Mouse (Mus musculus): ENCODE results near the gene Cyb5d1. TPM values are rescaled to one million over a fixed set of nuclear protein-coding genes. Genes with fewer than 3 reads are reported as not detected.

Gene Cyb5d1
- total RNA-seq, 4 experiments from 2014 or later: 33.3 to 39.8 (median 36.9) TPM

DNA sequence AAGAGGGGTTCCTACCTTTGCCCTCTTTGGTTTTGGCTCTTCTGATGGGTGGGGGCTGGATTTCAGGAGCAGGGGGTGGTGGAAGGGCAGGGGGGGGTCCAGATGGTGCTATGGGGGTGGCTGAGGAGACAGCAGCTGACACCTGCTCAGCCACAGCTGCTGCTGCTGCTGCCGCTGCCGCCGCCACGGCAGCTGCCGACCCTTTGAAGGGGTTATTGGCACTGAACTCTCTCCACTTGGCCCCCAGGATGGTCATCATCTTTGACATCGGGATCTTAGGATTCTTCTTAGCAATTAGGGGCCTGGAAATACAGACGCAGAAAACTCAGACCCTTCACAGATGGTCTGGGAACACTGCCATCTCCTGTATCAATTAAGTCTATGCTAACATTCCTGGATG, 33.4 kb downstream of the Cyb5d1 start:
- DNase-seq (ENCODE audit: low spot score): no peak

DNA sequence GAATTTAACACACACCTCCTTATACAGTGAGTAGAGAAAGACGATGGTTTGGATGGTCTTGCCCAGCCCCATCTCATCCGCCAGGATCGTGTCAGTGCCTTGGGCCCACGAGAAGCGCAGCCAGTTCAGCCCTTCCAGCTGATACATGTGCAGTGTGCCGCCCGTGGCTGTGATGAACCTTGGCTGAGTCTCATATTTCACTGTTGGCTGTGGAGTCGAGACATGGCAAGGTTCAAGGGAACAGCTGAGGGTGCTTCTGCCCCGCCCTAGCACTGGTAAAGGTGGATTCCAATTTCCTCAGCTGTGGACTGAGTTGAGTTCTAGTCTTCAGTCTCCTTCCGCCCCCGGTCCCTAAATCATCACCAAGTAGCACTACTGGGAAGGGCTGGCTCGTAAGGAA, 37.7 kb downstream of the Cyb5d1 start:
- no peak for DNase-seq (ENCODE audit: low spot score)

DNA sequence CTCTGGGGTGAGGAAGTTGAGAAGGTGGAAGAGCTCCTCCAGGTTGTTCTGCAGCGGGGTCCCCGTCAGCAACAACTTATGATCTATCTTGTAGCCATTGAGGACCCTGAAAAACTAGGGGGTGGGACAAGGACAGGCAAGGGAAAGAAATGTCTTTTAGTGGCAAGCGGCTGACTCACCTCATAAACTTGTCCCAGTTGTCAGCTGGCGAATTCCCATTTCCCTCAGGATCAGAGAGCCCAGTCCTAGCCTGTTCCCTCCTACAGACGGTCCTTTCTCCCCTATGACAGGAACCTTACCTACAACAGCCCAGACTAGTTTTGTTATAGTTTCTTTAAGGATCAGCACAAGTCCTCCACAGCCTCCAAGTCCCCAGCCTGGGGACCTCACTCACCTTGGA, 38.9 kb downstream of the Cyb5d1 start:
- no peak for DNase-seq (ENCODE audit: low spot score)

DNA sequence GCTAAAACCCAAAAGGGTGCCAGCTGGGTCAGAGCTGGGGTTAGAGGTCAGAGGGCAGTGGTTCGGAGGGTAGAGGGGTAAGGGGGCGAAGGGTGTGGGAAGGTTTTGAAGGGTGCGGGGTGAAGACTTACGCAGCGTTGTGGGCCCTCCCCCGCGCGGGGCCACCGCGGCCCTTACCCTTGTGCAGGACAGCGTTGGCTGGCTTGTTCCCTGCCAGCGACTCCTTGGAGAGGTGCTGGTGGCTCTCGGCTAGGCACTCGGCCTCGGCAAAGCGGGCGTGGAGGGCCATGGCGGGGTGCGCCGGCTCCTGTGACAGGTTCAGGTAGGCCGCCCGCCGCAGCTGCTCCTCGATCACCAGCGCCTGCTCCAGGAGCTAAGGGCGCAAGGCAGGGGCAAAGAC, 49.0 kb downstream of the Cyb5d1 start:
- DNase-seq (ENCODE audit: low spot score): no peak

Other genes with a start within 250 kb of the Cyb5d1 start
- gene Alox12b, start 238.6 kb downstream of the Cyb5d1 start, total RNA-seq (2022): not detected
- 1 to 10 TPM in 3 of 4 experiments, under 1 TPM in 1; 0.89 to 1.8 (median 1.2) TPM for gene Alox8, start 197.8 kb downstream of the Cyb5d1 start, total RNA-seq (2022)
- gene Gucy2e, start 158.6 kb downstream of the Cyb5d1 start, total RNA-seq (2022): 1 to 10 TPM; 1.7 to 2.5 (median 2.1) TPM
- gene Cntrob, start 71.9 kb downstream of the Cyb5d1 start, total RNA-seq (2022): 1 to 10 TPM; 1.8 to 5.1 (median 2.6) TPM
- gene Trappc1, start 71.7 kb downstream of the Cyb5d1 start, total RNA-seq (2022): 10 to 100 TPM; 46.5 to 50.6 (median 49.2) TPM
- gene Kcnab3, start 69.4 kb downstream of the Cyb5d1 start, total RNA-seq (2022): under 1 TPM in 3 of 4 experiments, not detected in 1; 0.17 to 0.38 (median 0.27) TPM
- under 1 TPM; 0.34 to 0.44 (median 0.39) TPM for gene Rnf227, start 55.2 kb downstream of the Cyb5d1 start, total RNA-seq (2022)
- gene Chd3, start 26.2 kb downstream of the Cyb5d1 start, total RNA-seq (2022): 10 to 100 TPM; 16.7 to 20.4 (median 18.3) TPM
- gene Naa38, start 144 bp downstream of the Cyb5d1 start, total RNA-seq (2022): 100 to 1,000 TPM; 109 to 140 (median 120) TPM
- gene Tmem88, start 2.6 kb upstream of the Cyb5d1 start, total RNA-seq (2022): 10 to 100 TPM; 13.2 to 24.7 (median 19.5) TPM
- gene Kdm6b, start 18.0 kb upstream of the Cyb5d1 start, total RNA-seq (2022): 10 to 100 TPM; 19.1 to 26.2 (median 22.3) TPM
- gene Dnah2, start 153.5 kb upstream of the Cyb5d1 start, total RNA-seq (2022): under 1 TPM; 0.22 to 0.66 (median 0.40) TPM
- gene Efnb3, start 164.6 kb upstream of the Cyb5d1 start, total RNA-seq (2022): 100 to 1,000 TPM; 105 to 137 (median 128) TPM
- 1 to 10 TPM; 4.6 to 6.7 (median 5.6) TPM for gene Wrap53, start 184.6 kb upstream of the Cyb5d1 start, total RNA-seq (2022)
- 10 to 100 TPM; 12.8 to 16.3 (median 14.1) TPM for gene Trp53, start 184.7 kb upstream of the Cyb5d1 start, total RNA-seq (2022)
- 10 to 100 TPM; 12.4 to 16.3 (median 13.1) TPM for gene Atp1b2, start 210.3 kb upstream of the Cyb5d1 start, total RNA-seq (2022)
- gene Shbg, start 222.3 kb upstream of the Cyb5d1 start, total RNA-seq (2022): not detected
- 1 to 10 TPM; 2.6 to 5.3 (median 3.3) TPM for gene Sat2, start 226.4 kb upstream of the Cyb5d1 start, total RNA-seq (2022)
- gene Fxr2, start 237.4 kb upstream of the Cyb5d1 start, total RNA-seq (2022): 100 to 1,000 TPM in 1 of 4 experiments, 10 to 100 TPM in 3; 92.4 to 109 (median 94.5) TPM

All from heart, adult 8-10 months (tissue).